Mouse (Mus musculus) adrenal gland, postnatal 4 days (tissue): Measurements from ENCODE around the gene Vmn1r227. TPM values are rescaled to one million over a fixed set of nuclear protein-coding genes. Genes with fewer than 3 reads are reported as not detected.

Experiments
- DNase-seq, 2 experiments: peaks; one replicate each; pipeline ENCODE4 v3.0.0; 2021 to 2022; ENCODE audit warnings: low spot score in 2 of 2, mixed read lengths in 2 of 2
- long read RNA-seq, 2 experiments: library from polyadenylated mRNA; stranded (forward); transcript quantifications; one replicate each; pipeline ENCODE4 v2.0.0; 2021
- total RNA-seq, 2 experiments: library from RNA; stranded (reverse); gene quantifications; 2 replicates each; pipeline ENCODE4 v1.2.3; 2021

Vmn1r227 gene
- not detected for total RNA-seq
- long read RNA-seq, experiment 1, result 0 reads
- long read RNA-seq, experiment 2, result 0 reads

DNA sequence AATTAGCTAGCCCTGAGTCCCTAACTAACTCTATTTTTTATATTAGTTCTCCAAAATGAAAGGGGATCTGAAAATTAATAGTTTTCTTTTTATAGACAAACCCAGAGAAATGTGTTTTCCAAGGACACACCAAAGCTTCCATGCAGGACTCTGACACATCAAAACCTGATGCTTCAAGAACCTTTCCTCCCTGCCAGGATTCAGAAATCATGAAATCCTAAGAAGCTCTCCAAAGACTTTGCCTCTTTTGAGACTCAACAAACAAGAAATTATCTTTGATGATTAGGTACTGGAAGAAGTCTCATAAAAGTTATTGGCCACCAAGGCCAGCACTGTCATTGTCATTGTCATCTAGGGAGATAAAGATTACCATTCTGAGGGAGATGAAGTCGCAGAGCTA is at the start of gene Vmn1r227:
Vmn1r227 (plus strand) TSS at position 301 of the 400 bp plus-strand sequence.
- DNase-seq, result no peak

DNA sequence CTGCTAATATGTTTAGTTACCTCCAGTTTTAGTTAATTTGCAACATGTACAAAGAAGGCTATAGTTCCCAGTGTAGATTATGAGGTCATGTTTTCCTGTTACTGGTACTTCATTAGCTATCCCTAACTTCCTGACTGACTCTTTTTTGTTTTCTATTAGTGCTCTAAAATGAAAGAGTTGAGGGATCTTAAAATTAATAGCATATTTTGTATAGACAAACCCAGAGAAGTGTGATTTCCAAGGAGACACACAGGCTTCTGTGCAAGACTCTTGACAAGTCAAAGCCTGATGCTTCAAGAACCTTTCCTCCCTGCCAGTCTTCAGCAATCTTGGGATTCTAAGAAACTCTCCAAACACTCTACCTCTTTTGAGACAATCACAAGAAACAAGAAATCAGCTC is 47.1 kb upstream of the Vmn1r227 start, which contains the start of gene Vmn1r226:
Vmn1r226 (plus strand) TSS at position 301 of the 400 bp plus-strand sequence.
- no peak for DNase-seq

DNA sequence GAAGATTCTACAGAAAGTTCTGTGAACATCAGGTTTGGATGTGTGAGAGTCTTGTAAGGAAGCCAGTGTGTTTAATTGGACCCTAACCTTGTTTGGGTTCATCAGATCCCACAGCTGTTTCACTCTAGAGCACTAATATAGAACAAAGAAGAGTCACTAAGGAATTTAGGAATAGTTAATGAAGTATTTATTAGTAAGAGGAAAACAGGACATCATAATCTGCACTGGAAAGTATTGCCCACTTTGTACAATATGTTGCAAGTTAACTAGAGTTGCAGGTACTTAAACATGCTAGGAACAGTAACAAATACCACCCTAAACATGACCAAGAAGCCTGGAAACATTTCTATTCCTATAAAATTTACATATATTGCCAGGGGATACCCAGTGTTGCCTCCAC is 56.4 kb downstream of the Vmn1r227 start, which contains the start of gene Vmn1r228:
Vmn1r228 (minus strand) TSS at position 101 of the 400 bp plus-strand sequence.
- DNase-seq, result no peak

Other genes starting within 250 kb of the Vmn1r227 start
- not detected for gene Vmn2r108, start 248.5 kb upstream of the Vmn1r227 start, total RNA-seq
- gene Vmn1r225, start 231.7 kb upstream of the Vmn1r227 start, total RNA-seq, result not detected
- not detected for gene Vmn2r109, start 165.1 kb upstream of the Vmn1r227 start, total RNA-seq
- gene Vmn2r110, start 133.4 kb upstream of the Vmn1r227 start, total RNA-seq, result not detected
- gene Fpr-rs3, start 105.0 kb upstream of the Vmn1r227 start, total RNA-seq, result not detected
- gene Vmn1r226, start 47.0 kb upstream of the Vmn1r227 start, total RNA-seq, result not detected
- gene Vmn1r228, start 56.3 kb downstream of the Vmn1r227 start, total RNA-seq, result not detected
- gene Vmn1r229, start 81.7 kb downstream of the Vmn1r227 start, total RNA-seq, result not detected
- not detected for gene Vmn1r230, start 110.6 kb downstream of the Vmn1r227 start, total RNA-seq
- not detected for gene Vmn1r231, start 175.2 kb downstream of the Vmn1r227 start, total RNA-seq
- gene Vmn1r232, start 189.9 kb downstream of the Vmn1r227 start, total RNA-seq, result not detected
- gene Ppp2r1a, start 215.5 kb downstream of the Vmn1r227 start, total RNA-seq, result 100 to 1,000 TPM; 340 to 365 TPM